Mouse (Mus musculus) stomach, postnatal 0 days (tissue): ENCODE data around the gene Olfr1329.

Experiments used
- CTCF ChIP-seq: IDR thresholded peaks from 2 replicates; pipeline ENCODE4 v1.5.1; 2016; ENCODE audit warnings: antibody characterized with exemption, low read depth, mild to moderate bottlenecking, moderate library complexity
- EP300 ChIP-seq: optimal IDR thresholded peaks from 2 replicates; pipeline ENCODE3; 2016; ENCODE audit warnings: antibody characterized with exemption

DNA sequence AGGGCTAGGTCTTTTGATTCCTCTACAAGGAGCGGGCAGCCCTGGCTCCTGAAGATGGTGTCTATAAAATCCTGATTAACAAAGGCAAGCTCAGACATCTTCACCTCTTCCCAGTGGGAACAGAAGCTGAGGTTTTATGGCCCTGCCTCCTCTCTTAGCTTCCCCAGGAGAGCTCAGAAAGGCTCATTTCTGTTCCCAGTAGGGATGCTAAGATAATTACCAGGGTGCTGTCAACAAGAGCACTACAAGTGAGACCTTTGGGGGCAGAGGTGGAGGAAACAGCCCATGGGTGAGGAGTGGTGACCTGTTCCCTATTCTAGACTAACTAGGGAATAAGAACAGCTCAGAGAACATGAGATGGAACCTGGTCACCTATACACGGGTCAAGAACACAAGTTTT, 21.2 kb upstream of the Olfr1329 start, which contains the start of gene Olfr1328:
- TF ChIP-seq CTCF: no peak
- TF ChIP-seq EP300: no peak
